10 mouse cellular contexts compared by ENCODE assay signal in the genomic region with DNA sequence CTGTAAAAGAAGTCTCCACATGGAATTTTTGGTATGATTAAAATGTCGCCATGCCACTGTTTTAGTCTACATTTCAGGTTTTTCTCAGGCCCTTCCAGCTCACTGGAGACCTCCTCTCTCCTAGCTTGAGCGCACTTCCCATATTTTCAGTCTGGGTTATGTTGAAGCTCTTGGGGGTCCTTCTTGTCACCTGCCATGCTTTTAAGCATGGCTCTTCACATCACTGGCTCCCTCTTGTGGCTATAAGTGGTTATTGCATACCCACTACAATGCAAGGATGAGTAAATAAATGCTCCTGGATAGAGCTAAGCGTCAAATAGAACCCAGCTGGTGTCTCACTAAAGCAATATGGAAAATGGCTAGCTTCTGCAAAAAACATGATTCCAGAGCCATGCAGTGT.
DNase-seq lines count a peak whose midpoint lies in the region; ATAC-seq and TF ChIP-seq lines count a peak whose summit lies in the region.
"Had no signal": no experiment of that assay in that cellular context is flagged by ENCODE, and none has a peak within 500 bp of the region (broad histone marks: within the 10 kb centered on the region; RNA-seq: fewer than 3 reads in every experiment).

No protein-coding gene starts in this region.

- peak; percentile 53 for TF ChIP-seq CTCF in G1E (IDR thresholded peaks at IDR 0.05; ENCODE audit: low read depth, low read length)

- WGBS in midbrain, embryonic 16.5 days, result 62% methylated on average over 3 of the region's 3 CpGs

- peak; percentile 40 for DNase-seq in layer of hippocampus, adult 11-12 months (ENCODE audit: low spot score)
- no peak for DNase-seq in layer of hippocampus, postnatal 36 days
- no peak for DNase-seq in G1E (ENCODE audit: low spot score)
- DNase-seq in hindlimb bud, embryonic 11.5 days (ENCODE audit: extremely low spot score, low read depth, low spot score), result peak; percentile 58
- no peak for DNase-seq in adrenal gland, postnatal 25 days

- no peak overlapping the region for H3K27ac ChIP-seq in midbrain, embryonic 16.5 days (ENCODE audit: low read length)
- H3K27ac ChIP-seq: limb, embryonic 15.5 days had no signal

- H3K9ac ChIP-seq in midbrain, embryonic 16.5 days (ENCODE audit: low read depth, low read length), result no peak overlapping the region
- H3K9ac ChIP-seq: limb, embryonic 15.5 days had no signal

- H3K9me3 ChIP-seq in G1E (replicated peaks), result no peaks in the 10 kb centered on the region
- no peaks in the 10 kb centered on the region; the same call in 1 of the 2 replicates for H3K9me3 ChIP-seq in midbrain, embryonic 16.5 days (replicated peaks; ENCODE audit: control insufficient read depth, low read length, poor library complexity, severe bottlenecking)
- H3K9me3 ChIP-seq: limb, embryonic 15.5 days had no signal

- no peak overlapping the region for H3K4me2 ChIP-seq in midbrain, embryonic 16.5 days (ENCODE audit: low read length)

- no peaks in the 10 kb centered on the region for H3K27me3 ChIP-seq in G1E (ENCODE audit: insufficient read depth, low read length)
- H3K27me3 ChIP-seq in midbrain, embryonic 16.5 days (ENCODE audit: control insufficient read depth, insufficient read depth, low read depth, low read length), result no peaks in the 10 kb centered on the region

- no peaks in the 10 kb centered on the region for H3K36me3 ChIP-seq in G1E (replicated peaks)
- no peaks in the 10 kb centered on the region for H3K36me3 ChIP-seq in midbrain, embryonic 16.5 days (ENCODE audit: control insufficient read depth, insufficient read depth, low read length)
- H3K36me3 ChIP-seq: limb, embryonic 15.5 days had no signal

- no peaks in the 10 kb centered on the region for H3K4me1 ChIP-seq in G1E (ENCODE audit: insufficient read depth, low read depth, low read length)
- peaks cover 5% of the 10 kb centered on the region; the same call in 1 of the 2 replicates for H3K4me1 ChIP-seq in midbrain, embryonic 16.5 days (ENCODE audit: control insufficient read depth, insufficient read depth, low read length)
- H3K4me1 ChIP-seq: limb, embryonic 15.5 days had no signal

- no peak overlapping the region for H3K4me3 ChIP-seq in G1E (ENCODE audit: low read depth, low read length)
- H3K4me3 ChIP-seq in midbrain, embryonic 16.5 days (ENCODE audit: low read depth, low read length), result no peak overlapping the region
- H3K4me3 ChIP-seq: erythroblast, embryonic 14.5 days had no signal

- no peak for ATAC-seq in G1E (ENCODE audit: extremely low read depth, insufficient number of reproducible peaks, low FRiP score, poor library complexity, severe bottlenecking)
- peak; percentile 74 for ATAC-seq in common myeloid progenitor, adult 5-6 weeks (replicated peaks; ENCODE audit: low read depth, poor library complexity, severe bottlenecking)
- peak; percentile 54; the same call in 1 of the 2 replicates for ATAC-seq in midbrain, embryonic 16.5 days
- no peak for ATAC-seq in erythroblast, adult 5-6 weeks (replicated peaks; ENCODE audit: low FRiP score, poor library complexity, severe bottlenecking)

Comparison
In these comparisons a context has a peak if more than half of its experiments do, and no peak if none do; other contexts are left out.
1. DNase-seq: peak in layer of hippocampus, adult 11-12 months (single experiment) and hindlimb bud, embryonic 11.5 days (single experiment); none in layer of hippocampus, postnatal 36 days (0 of 2), G1E (single experiment) and adrenal gland, postnatal 25 days (single experiment).
2. ATAC-seq: peak in common myeloid progenitor, adult 5-6 weeks (single experiment) and midbrain, embryonic 16.5 days (single experiment); none in G1E (single experiment) and erythroblast, adult 5-6 weeks (single experiment).